In genomic region chr14:45507923-45508322, GRCm38 (mm10) we compare ENCODE assay signal across 8 mouse cellular contexts. TPM values are rescaled to one million over a fixed set of nuclear protein-coding genes. Genes with fewer than 3 reads are reported as not detected.
DNase-seq lines count a peak whose midpoint lies in the region; ATAC-seq and TF ChIP-seq lines count a peak whose summit lies in the region.

No protein-coding gene starts in this region.

- peak overlapping the region; percentile 69 for H3K27ac ChIP-seq in forebrain, embryonic 10.5 days
- H3K27ac ChIP-seq in forebrain, embryonic 11.5 days (ENCODE audit: low read depth, low read length) = no peak overlapping the region
- H3K27ac ChIP-seq in forebrain, embryonic 14.5 days (ENCODE audit: low read depth, low read length) = 0 out of 2 replicates have a peak overlapping the region, but pooled peaks have one; percentile 9
- H3K27ac ChIP-seq in hindbrain, postnatal 0 days = peak overlapping the region; percentile 48; the same call in 1 of the 2 replicates
- peak overlapping the region; percentile 65 for H3K27ac ChIP-seq in lung, postnatal 0 days (ENCODE audit: low read length)

- 69% methylated on average over 4 of the region's 4 CpGs for WGBS in forebrain, embryonic 10.5 days
- WGBS in forebrain, embryonic 11.5 days = 68% methylated on average over 4 of the region's 4 CpGs
- WGBS in forebrain, embryonic 14.5 days = 64% methylated on average over 4 of the region's 4 CpGs
- whole genome bisulfite sequencing in hindbrain, postnatal 0 days = 33% methylated on average over 4 of the region's 4 CpGs
- 10% methylated on average over 4 of the region's 4 CpGs for WGBS in lung, postnatal 0 days

- 0 out of 2 replicates have a peak, but pooled peaks have one; percentile 7 for TF ChIP-seq EP300 in lung, postnatal 0 days (IDR thresholded peaks at IDR 0.05)

- no peaks in the 10 kb centered on the region for H3K9me3 ChIP-seq in forebrain, embryonic 10.5 days
- H3K9me3 ChIP-seq in forebrain, embryonic 11.5 days (ENCODE audit: control insufficient read depth, low read length) = no peaks in the 10 kb centered on the region
- no peaks in the 10 kb centered on the region for H3K9me3 ChIP-seq in forebrain, embryonic 14.5 days (replicated peaks; ENCODE audit: control insufficient read depth, low read length)
- no peaks in the 10 kb centered on the region for H3K9me3 ChIP-seq in hindbrain, postnatal 0 days (ENCODE audit: low read length)
- no peaks in the 10 kb centered on the region for H3K9me3 ChIP-seq in lung, postnatal 0 days (ENCODE audit: low read length)

- no peak overlapping the region for H3K4me3 ChIP-seq in forebrain, embryonic 10.5 days
- no peak overlapping the region for H3K4me3 ChIP-seq in forebrain, embryonic 11.5 days (ENCODE audit: low read depth, low read length)
- H3K4me3 ChIP-seq in forebrain, embryonic 14.5 days (ENCODE audit: low read depth, low read length) = no peak overlapping the region
- H3K4me3 ChIP-seq in hindbrain, postnatal 0 days (ENCODE audit: low read length) = no peak overlapping the region
- no peak overlapping the region for H3K4me3 ChIP-seq in lung, postnatal 0 days (ENCODE audit: low read depth, low read length)

- H3K27me3 ChIP-seq in forebrain, embryonic 10.5 days (ENCODE audit: poor library complexity, severe bottlenecking) = no peaks in the 10 kb centered on the region
- no peaks in the 10 kb centered on the region for H3K27me3 ChIP-seq in forebrain, embryonic 11.5 days (ENCODE audit: control insufficient read depth, insufficient read depth, low read length)
- H3K27me3 ChIP-seq in forebrain, embryonic 14.5 days (replicated peaks; ENCODE audit: control insufficient read depth, insufficient read depth, low read length) = no peaks in the 10 kb centered on the region
- H3K27me3 ChIP-seq in hindbrain, postnatal 0 days (ENCODE audit: insufficient read depth, low read length) = no peaks in the 10 kb centered on the region
- no peaks in the 10 kb centered on the region for H3K27me3 ChIP-seq in lung, postnatal 0 days (replicated peaks; ENCODE audit: insufficient read depth, low read length)

- H3K4me2 ChIP-seq in forebrain, embryonic 11.5 days (ENCODE audit: low read depth, low read length, severe bottlenecking) = no peak overlapping the region
- H3K4me2 ChIP-seq in forebrain, embryonic 14.5 days (ENCODE audit: low read length) = no peak overlapping the region
- no peak overlapping the region for H3K4me2 ChIP-seq in hindbrain, postnatal 0 days (ENCODE audit: low read depth, low read length)
- no peak overlapping the region for H3K4me2 ChIP-seq in lung, postnatal 0 days (replicated peaks; ENCODE audit: low read depth, low read length)

- no peak overlapping the region for H3K9ac ChIP-seq in forebrain, embryonic 11.5 days (ENCODE audit: low read length)
- H3K9ac ChIP-seq in forebrain, embryonic 14.5 days (ENCODE audit: low read length) = peak overlapping the region; percentile 21; the same call in 1 of the 2 replicates
- no peak overlapping the region for H3K9ac ChIP-seq in hindbrain, postnatal 0 days (replicated peaks; ENCODE audit: low read length)
- no peak overlapping the region for H3K9ac ChIP-seq in lung, postnatal 0 days (replicated peaks; ENCODE audit: low read depth)

- no peak for TF ChIP-seq CTCF in hindbrain, postnatal 0 days (IDR thresholded peaks at IDR 0.05; ENCODE audit: low read depth)
- TF ChIP-seq CTCF in lung, postnatal 0 days (IDR thresholded peaks at IDR 0.05) = no peak

- DNase-seq in forebrain, embryonic 10.5 days (ENCODE audit: extremely low spot score, low spot score) = no peak
- no peak for DNase-seq in forebrain, embryonic 11.5 days (ENCODE audit: low spot score)
- DNase-seq in forebrain, embryonic 14.5 days (ENCODE audit: low spot score) = peak; percentile 17
- peak; percentile 39 for DNase-seq in hindbrain, postnatal 0 days (ENCODE audit: low spot score)
- DNase-seq in lung, postnatal 0 days (ENCODE audit: low spot score) = peak; percentile 87
- no peak for DNase-seq in embryo, embryonic 9.5 days (ENCODE audit: extremely low spot score)
- no peak for DNase-seq in gastrocnemius, postnatal 14 days

- no peak for ATAC-seq in forebrain, embryonic 11.5 days (replicated peaks; ENCODE audit: low FRiP score)
- ATAC-seq in forebrain, embryonic 14.5 days = no peak
- no peak for ATAC-seq in hindbrain, postnatal 0 days
- ATAC-seq in lung, postnatal 0 days = peak; percentile 62
- no peak for ATAC-seq in granulocyte monocyte progenitor cell, adult 5-6 weeks (replicated peaks; ENCODE audit: poor library complexity, severe bottlenecking)

- H3K36me3 ChIP-seq in forebrain, embryonic 10.5 days (replicated peaks) = peaks cover 38% of the 10 kb centered on the region
- no peaks in the 10 kb centered on the region for H3K36me3 ChIP-seq in forebrain, embryonic 11.5 days (ENCODE audit: control insufficient read depth, insufficient read depth, low read length)
- 0 out of 2 replicates have a peak, but pooled peaks cover 11% of the 10 kb centered on the region for H3K36me3 ChIP-seq in forebrain, embryonic 14.5 days (ENCODE audit: control insufficient read depth, insufficient read depth, low read length)
- H3K36me3 ChIP-seq in hindbrain, postnatal 0 days (ENCODE audit: insufficient read depth, low read length) = no peaks in the 10 kb centered on the region; the same call in 1 of the 2 replicates
- H3K36me3 ChIP-seq in lung, postnatal 0 days (ENCODE audit: insufficient read depth, low read length) = no peaks in the 10 kb centered on the region

- intact Hi-C loops in gastrocnemius, postnatal 14 days (cut with DNase I; ENCODE audit: low total_unique reads) = no loop called here

- peaks cover 31% of the 10 kb centered on the region for H3K4me1 ChIP-seq in forebrain, embryonic 10.5 days
- H3K4me1 ChIP-seq in forebrain, embryonic 11.5 days (replicated peaks; ENCODE audit: control insufficient read depth, insufficient read depth, low read length) = peaks cover 8% of the 10 kb centered on the region; the same call in 1 of the 2 replicates
- peaks cover 14% of the 10 kb centered on the region for H3K4me1 ChIP-seq in forebrain, embryonic 14.5 days (ENCODE audit: control insufficient read depth, insufficient read depth, low read length)
- H3K4me1 ChIP-seq in hindbrain, postnatal 0 days (ENCODE audit: insufficient read depth, low read length) = peaks cover 9% of the 10 kb centered on the region
- H3K4me1 ChIP-seq in lung, postnatal 0 days (ENCODE audit: insufficient read depth, low read depth, low read length) = peaks cover 22% of the 10 kb centered on the region; the same call in 1 of the 2 replicates

RNA-seq across cellular contexts. Expression of gene Fermt2, which starts 22.0 kb away (rescaled TPM):
- 75.7 and 77.6 TPM in 2 replicates for polyA plus RNA-seq in forebrain, embryonic 10.5 days (2016; fragmentation: Nextera tagmentation; extraction: Ambion mirVana)
- polyA plus RNA-seq in forebrain, embryonic 11.5 days (2014; fragmentation: Nextera tagmentation; extraction: Ambion mirVana) = 61.9 and 68.5 TPM in 2 replicates
- polyA plus RNA-seq in forebrain, embryonic 14.5 days (2014; fragmentation: Nextera tagmentation; extraction: Ambion mirVana) = 55.4 and 68.4 TPM in 2 replicates
- total RNA-seq in hindbrain, postnatal 0 days (2014; rRNA removed) = 30.0 and 31.6 TPM in 2 replicates
- 76.4 and 89.4 TPM in 2 replicates for polyA plus RNA-seq in hindbrain, postnatal 0 days (2015; fragmentation: Nextera tagmentation; extraction: Ambion mirVana)
- polyA plus RNA-seq in lung, postnatal 0 days (2015; fragmentation: Nextera tagmentation; extraction: Ambion mirVana) = 362 and 383 TPM in 2 replicates
- not detected in 2 replicates for total RNA-seq in granulocyte monocyte progenitor cell, adult 5-6 weeks (2014; fragmentation: Nextera tagmentation)
- total RNA-seq in granulocyte monocyte progenitor cell, adult 5-6 weeks (2017) = not detected in 2 replicates
- 100 to 1,000 TPM; 180 to 188 TPM for total RNA-seq in gastrocnemius, postnatal 14 days (2021)

Comparison
In these comparisons a context has a peak if more than half of its experiments do, and no peak if none do; other contexts are left out.
1. DNase-seq: peak in forebrain, embryonic 14.5 days (single experiment), hindbrain, postnatal 0 days (single experiment) and lung, postnatal 0 days (single experiment); none in forebrain, embryonic 10.5 days (single experiment), forebrain, embryonic 11.5 days (single experiment), embryo, embryonic 9.5 days (single experiment) and gastrocnemius, postnatal 14 days (single experiment).